Comparison of ENCODE assay signal across 13 mouse cellular contexts in the genomic region with DNA sequence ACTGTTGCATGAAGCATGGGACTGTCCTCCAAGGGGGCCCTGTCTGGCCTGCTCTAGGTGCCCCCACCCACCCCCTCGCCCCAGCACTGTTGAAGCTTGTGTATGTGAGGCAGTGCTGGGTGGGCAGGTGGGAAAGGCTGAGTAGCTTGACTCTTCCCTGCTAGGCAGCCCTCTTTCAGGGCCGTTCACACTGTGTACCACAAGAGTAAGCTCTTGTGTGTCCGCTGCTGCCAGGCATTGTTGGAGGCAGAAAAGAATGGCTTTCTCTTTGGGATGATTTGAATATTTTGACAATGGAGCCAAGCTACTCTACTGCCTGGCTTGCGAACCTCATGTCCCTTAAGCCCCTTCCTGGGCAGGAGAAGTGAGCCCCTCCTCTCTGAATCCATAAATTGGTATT. TPM values are rescaled to one million over a fixed set of nuclear protein-coding genes. Genes with fewer than 3 reads are reported as not detected.
DNase-seq lines count a peak whose midpoint lies in the region; ATAC-seq lines count a peak whose summit lies in the region.
"Had no signal": no experiment of that assay in that cellular context is flagged by ENCODE, and none has a peak within 500 bp of the region (broad histone marks: within the 10 kb centered on the region; RNA-seq: fewer than 3 reads in every experiment).

No protein-coding gene starts in this region.

- H3K36me3 ChIP-seq in neural tube, embryonic 15.5 days = no peaks in the 10 kb centered on the region
- H3K36me3 ChIP-seq in forebrain, embryonic 14.5 days (ENCODE audit: control insufficient read depth, insufficient read depth, low read length) = no peaks in the 10 kb centered on the region
- no peaks in the 10 kb centered on the region for H3K36me3 ChIP-seq in midbrain, embryonic 11.5 days (ENCODE audit: control insufficient read depth, insufficient read depth, low read length)

- H3K9ac ChIP-seq in neural tube, embryonic 15.5 days (replicated peaks) = no peak overlapping the region
- no peak overlapping the region for H3K9ac ChIP-seq in forebrain, embryonic 14.5 days (ENCODE audit: low read length)
- peak overlapping the region; percentile 52 for H3K9ac ChIP-seq in midbrain, embryonic 11.5 days (ENCODE audit: low read length)
- H3K9ac ChIP-seq: embryonic facial prominence, embryonic 13.5 days; liver, embryonic 14.5 days had no signal

- H3K4me3 ChIP-seq in neural tube, embryonic 15.5 days (replicated peaks) = no peak overlapping the region
- H3K4me3 ChIP-seq in forebrain, embryonic 14.5 days (ENCODE audit: low read depth, low read length) = no peak overlapping the region
- peak overlapping the region; percentile 12; the same call in 1 of the 2 replicates for H3K4me3 ChIP-seq in midbrain, embryonic 11.5 days (ENCODE audit: low read depth, low read length)
- H3K4me3 ChIP-seq: embryonic facial prominence, embryonic 13.5 days had no signal

- no peaks in the 10 kb centered on the region for H3K9me3 ChIP-seq in neural tube, embryonic 15.5 days (replicated peaks)
- H3K9me3 ChIP-seq in forebrain, embryonic 14.5 days (replicated peaks; ENCODE audit: control insufficient read depth, low read length) = no peaks in the 10 kb centered on the region
- no peaks in the 10 kb centered on the region for H3K9me3 ChIP-seq in midbrain, embryonic 11.5 days (ENCODE audit: control insufficient read depth, low read length)
- H3K9me3 ChIP-seq: embryonic facial prominence, embryonic 13.5 days had no signal

- peak; percentile 56 for DNase-seq in neural tube, embryonic 10.5 days (ENCODE audit: extremely low spot score, low spot score)
- DNase-seq in forebrain, embryonic 14.5 days (ENCODE audit: low spot score) = no peak
- DNase-seq in midbrain, embryonic 11.5 days (ENCODE audit: low spot score, missing footprints) = peak; percentile 90
- peak; percentile 48 for DNase-seq in retina, postnatal 1 day
- DNase-seq in thymus, postnatal 0 days (ENCODE audit: low spot score) = no peak
- no peak for DNase-seq in ovary, postnatal 14 days (ENCODE audit: low spot score)
- DNase-seq: adrenal gland, adult 8-10 months; kidney, adult 18-20 months; lung, postnatal 4 days had no signal

- no peaks in the 10 kb centered on the region for H3K27me3 ChIP-seq in neural tube, embryonic 15.5 days (replicated peaks)
- H3K27me3 ChIP-seq in forebrain, embryonic 14.5 days (replicated peaks; ENCODE audit: control insufficient read depth, insufficient read depth, low read length) = no peaks in the 10 kb centered on the region
- no peaks in the 10 kb centered on the region for H3K27me3 ChIP-seq in midbrain, embryonic 11.5 days (ENCODE audit: control insufficient read depth, insufficient read depth, low read length)
- H3K27me3 ChIP-seq: embryonic facial prominence, embryonic 13.5 days had no signal

- peaks cover 20% of the 10 kb centered on the region for H3K4me1 ChIP-seq in neural tube, embryonic 15.5 days
- H3K4me1 ChIP-seq in forebrain, embryonic 14.5 days (ENCODE audit: control insufficient read depth, insufficient read depth, low read length) = peaks cover 48% of the 10 kb centered on the region
- peaks cover 73% of the 10 kb centered on the region for H3K4me1 ChIP-seq in midbrain, embryonic 11.5 days (ENCODE audit: control insufficient read depth, insufficient read depth, low read length)

- no peak overlapping the region for H3K27ac ChIP-seq in neural tube, embryonic 15.5 days (replicated peaks)
- peak overlapping the region; percentile 55; the same call in 1 of the 2 replicates for H3K27ac ChIP-seq in forebrain, embryonic 14.5 days (ENCODE audit: low read depth, low read length)
- peak overlapping the region; percentile 91 for H3K27ac ChIP-seq in midbrain, embryonic 11.5 days (ENCODE audit: low read depth, low read length)
- H3K27ac ChIP-seq: embryonic facial prominence, embryonic 13.5 days; liver, embryonic 14.5 days had no signal

- 26% methylated on average over 4 of the region's 4 CpGs for WGBS in neural tube, embryonic 15.5 days
- 9% methylated on average over 4 of the region's 4 CpGs for WGBS in forebrain, embryonic 14.5 days
- 13% methylated on average over 4 of the region's 4 CpGs for WGBS in midbrain, embryonic 11.5 days

- ATAC-seq in neural tube, embryonic 15.5 days (ENCODE audit: low FRiP score) = no peak; the same call in 1 of the 2 replicates
- ATAC-seq in forebrain, embryonic 14.5 days = peak; percentile 40; the same call in 1 of the 2 replicates
- peak; percentile 89 for ATAC-seq in midbrain, embryonic 11.5 days (ENCODE audit: low FRiP score)
- ATAC-seq in cerebellum, adult (ENCODE audit: insufficient number of reproducible peaks, low FRiP score, low TSS enrichment) = no peak

- no peak overlapping the region for H3K4me2 ChIP-seq in neural tube, embryonic 15.5 days
- peak overlapping the region; percentile 14; the same call in 1 of the 2 replicates for H3K4me2 ChIP-seq in forebrain, embryonic 14.5 days (ENCODE audit: low read length)
- H3K4me2 ChIP-seq in midbrain, embryonic 11.5 days = peak overlapping the region; percentile 14
- H3K4me2 ChIP-seq: embryonic facial prominence, embryonic 13.5 days had no signal

RNA-seq across cellular contexts. Expression of a gene that starts 54.7 kb away (rescaled TPM):
- polyA plus RNA-seq in neural tube, embryonic 15.5 days (2015; fragmentation: Nextera tagmentation; extraction: Ambion mirVana) = 26.2 and 48.7 TPM in 2 replicates
- polyA plus RNA-seq in forebrain, embryonic 14.5 days (2014; fragmentation: Nextera tagmentation; extraction: Ambion mirVana) = 46.7 and 54.9 TPM in 2 replicates
- 129 and 142 TPM in 2 replicates for polyA plus RNA-seq in midbrain, embryonic 11.5 days (2014; fragmentation: Nextera tagmentation; extraction: Ambion mirVana)
- 7.3 and 8.0 TPM in 2 replicates for polyA plus RNA-seq in thymus, postnatal 0 days (2015; fragmentation: Nextera tagmentation; extraction: Ambion mirVana)

Comparison
In these comparisons a context has a peak if more than half of its experiments do, and no peak if none do; other contexts are left out.
1. DNase-seq: peak in neural tube, embryonic 10.5 days (single experiment), midbrain, embryonic 11.5 days (single experiment) and retina, postnatal 1 day (single experiment); none in forebrain, embryonic 14.5 days (single experiment), thymus, postnatal 0 days (single experiment) and ovary, postnatal 14 days (single experiment).
2. ATAC-seq: peak in forebrain, embryonic 14.5 days (single experiment) and midbrain, embryonic 11.5 days (single experiment); none in neural tube, embryonic 15.5 days (single experiment) and cerebellum, adult (single experiment).